Mouse (Mus musculus): ENCODE measurements around the gene Rsph3a.
A peak's percentile ranks its signal among the peaks of the same experiment; 100 is the strongest.
"Not testable (repeated sequence)": the region's sequence is repeated elsewhere in the genome, so short reads cannot be mapped to it uniquely, and the experiment has no call there.

Rsph3a gene

GRCm38 (mm10) chr17:7927582-7928535, 17.6 kb upstream of the Rsph3a start:
- peak; percentile 71 to 79 for DNase-seq (ENCODE audit: low read depth in 1 of 2, low spot score in 2 of 2)

GRCm38 (mm10) chr17:7928662-7929061, 16.8 kb upstream of the Rsph3a start:
- DNase-seq (ENCODE audit: low read depth in 1 of 2, low spot score in 2 of 2): no peak

- DNase-seq (ENCODE audit: low read depth in 1 of 2, low spot score in 2 of 2): no peak
Observed at GRCm38 (mm10) chr17:7929279-7929678, 16.1 kb upstream of the Rsph3a start.

GRCm38 (mm10) chr17:7931096-7931990, 14.1 kb upstream of the Rsph3a start:
- DNase-seq (ENCODE audit: low read depth in 1 of 2, low spot score in 2 of 2): no peak

- not testable (repeated sequence) for DNase-seq (ENCODE audit: low read depth in 1 of 2, low spot score in 2 of 2)
Observed at GRCm38 (mm10) chr17:7932121-7932520, 13.3 kb upstream of the Rsph3a start.

DNA sequence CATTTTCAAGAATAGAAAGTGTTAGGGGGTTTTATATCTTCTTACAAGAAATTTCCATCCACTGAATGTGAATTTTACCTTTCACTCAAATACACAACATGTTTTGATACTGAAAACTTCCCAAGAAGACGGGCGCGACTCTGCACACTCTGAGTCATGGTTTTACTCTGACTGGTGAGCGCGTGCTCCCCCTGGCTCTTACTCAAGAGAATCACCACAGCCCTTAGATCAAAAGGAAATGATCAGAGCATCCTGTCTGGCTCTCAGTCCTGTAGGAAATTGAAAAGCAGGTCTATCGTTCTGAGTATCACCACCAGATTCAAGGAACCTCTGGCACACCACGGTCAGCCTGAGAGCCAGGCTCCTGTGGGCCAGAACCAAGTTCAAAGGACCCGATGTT, 5.8 kb upstream of the Rsph3a start:
- no peak for DNase-seq (ENCODE audit: low read depth in 1 of 2, low spot score in 2 of 2)

DNA sequence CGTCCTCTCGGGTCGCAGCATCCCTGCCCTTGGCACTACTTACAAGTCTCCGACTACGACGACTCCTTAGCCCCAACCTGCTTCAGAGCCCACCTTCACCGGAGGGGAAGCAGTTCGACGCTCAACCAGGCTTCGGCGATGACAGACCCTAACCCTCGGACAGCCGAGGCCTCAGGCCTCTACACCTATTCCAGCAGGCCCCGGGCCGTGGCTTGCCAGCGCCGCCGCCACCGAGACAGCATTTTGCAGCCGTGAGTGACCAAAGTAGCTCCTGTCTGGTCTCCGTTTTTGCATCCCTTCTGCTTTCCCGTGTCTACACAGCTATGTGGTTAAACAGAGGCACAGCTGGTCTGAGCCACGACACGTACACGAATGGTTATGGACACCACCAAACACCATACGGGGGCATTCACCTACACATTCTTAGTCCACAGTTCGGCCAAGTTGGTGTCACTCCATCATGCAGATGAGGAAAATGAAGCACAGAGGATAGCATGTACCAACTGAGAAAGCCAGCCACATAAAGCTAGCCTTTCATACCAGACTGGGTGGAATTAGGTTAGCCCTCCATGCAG, 726 bp downstream of the Rsph3a start:
- not testable (repeated sequence) for DNase-seq (ENCODE audit: low read depth in 1 of 2, low spot score in 2 of 2)

DNA sequence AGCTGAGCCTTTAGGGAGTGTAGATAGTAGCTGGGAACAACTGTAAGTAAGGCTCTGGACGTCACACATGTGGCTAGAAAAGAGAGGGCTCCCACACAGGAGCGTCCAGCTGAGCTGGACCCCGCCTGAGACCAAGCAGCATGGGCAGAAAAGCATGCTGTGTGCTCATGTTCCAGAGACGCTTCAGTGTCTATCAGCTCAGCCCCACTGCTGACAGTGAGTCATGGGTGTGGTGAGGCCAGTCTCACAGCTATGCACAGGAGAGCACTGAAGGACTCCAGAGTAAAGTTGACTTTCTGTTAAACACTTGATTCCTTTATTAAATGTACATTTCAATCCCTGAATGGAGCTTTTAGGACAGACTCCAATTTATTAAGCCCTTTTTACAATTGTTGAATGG, 5.9 kb downstream of the Rsph3a start:
- not testable (repeated sequence) for DNase-seq (ENCODE audit: low read depth in 1 of 2, low spot score in 2 of 2)

GRCm38 (mm10) chr17:7957242-7957641, 11.8 kb downstream of the Rsph3a start:
- not testable (repeated sequence) for DNase-seq (ENCODE audit: low read depth in 1 of 2, low spot score in 2 of 2)

DNA sequence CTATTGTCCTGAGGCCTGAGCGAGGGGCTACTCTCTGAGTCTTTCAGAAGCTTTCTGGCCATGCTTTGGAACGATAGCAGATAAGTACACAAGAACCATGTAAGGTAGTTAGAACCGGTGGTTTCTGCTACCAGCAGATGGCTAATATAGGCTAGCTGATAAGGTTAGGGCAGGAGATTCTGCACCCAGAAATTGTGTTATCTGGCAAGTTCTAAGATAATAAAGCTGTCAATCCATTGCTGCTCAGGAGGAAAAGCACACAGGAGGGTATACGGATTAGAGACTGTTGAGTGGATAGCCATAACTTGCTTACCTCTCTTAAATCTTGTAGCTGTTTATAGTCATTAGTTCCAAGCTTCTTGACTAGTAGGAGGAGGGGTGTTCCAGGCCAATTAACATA, 17.9 kb downstream of the Rsph3a start:
- not testable (repeated sequence) for DNase-seq (ENCODE audit: low read depth in 1 of 2, low spot score in 2 of 2)

DNA sequence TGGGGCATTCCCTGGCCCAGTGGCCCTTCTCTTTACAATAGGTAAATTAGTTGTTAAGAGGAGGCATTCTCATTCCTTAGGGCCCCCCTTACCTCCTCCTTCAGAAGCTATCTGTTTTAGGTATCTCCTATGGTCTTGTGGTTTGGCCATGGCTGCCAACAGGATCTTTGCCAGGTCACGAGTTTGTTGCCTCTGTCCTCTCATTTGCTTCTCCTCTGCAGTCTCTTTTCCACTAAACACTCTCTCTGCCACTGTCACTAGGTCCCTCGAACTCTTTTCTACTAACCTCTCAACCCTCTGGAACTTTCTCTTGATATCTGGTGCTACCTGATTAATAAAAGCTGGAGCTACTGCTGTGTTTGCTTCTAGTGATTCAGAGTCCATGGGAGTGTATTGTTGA, 19.0 kb downstream of the Rsph3a start:
- DNase-seq (ENCODE audit: low read depth in 1 of 2, low spot score in 2 of 2): not testable (repeated sequence)

- not testable (repeated sequence) for DNase-seq (ENCODE audit: low read depth in 1 of 2, low spot score in 2 of 2)
Observed at GRCm38 (mm10) chr17:7968490-7968889, 23.1 kb downstream of the Rsph3a start.

GRCm38 (mm10) chr17:7969782-7970181, 24.4 kb downstream of the Rsph3a start:
- DNase-seq (ENCODE audit: low read depth in 1 of 2, low spot score in 2 of 2): not testable (repeated sequence)

DNA sequence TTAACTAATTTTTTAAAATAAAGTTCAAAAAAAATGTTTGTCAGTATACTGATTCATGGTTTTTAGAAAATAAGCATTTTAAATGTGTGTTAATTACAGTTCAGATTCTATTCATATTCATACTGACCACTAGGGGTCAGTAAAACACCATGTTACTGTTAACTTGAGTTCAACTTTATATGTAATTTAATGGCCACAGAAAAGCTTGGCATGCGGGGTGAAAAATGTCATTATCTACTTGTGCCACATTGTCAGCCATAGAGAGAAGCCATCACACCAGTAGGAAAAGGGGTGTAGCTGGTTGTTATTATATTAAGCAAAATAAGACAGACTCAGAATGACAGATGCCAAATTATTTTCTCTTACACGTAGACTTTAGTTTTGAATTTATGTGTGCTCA, 38.1 kb downstream of the Rsph3a start:
- DNase-seq (ENCODE audit: low read depth in 1 of 2, low spot score in 2 of 2): not testable (repeated sequence)

- not testable (repeated sequence) for DNase-seq (ENCODE audit: low read depth in 1 of 2, low spot score in 2 of 2)
Observed at GRCm38 (mm10) chr17:7985597-7985996, 40.2 kb downstream of the Rsph3a start.

- DNase-seq (ENCODE audit: low read depth in 1 of 2, low spot score in 2 of 2): not testable (repeated sequence)
Observed at GRCm38 (mm10) chr17:7987038-7987437, 41.6 kb downstream of the Rsph3a start.

DNA sequence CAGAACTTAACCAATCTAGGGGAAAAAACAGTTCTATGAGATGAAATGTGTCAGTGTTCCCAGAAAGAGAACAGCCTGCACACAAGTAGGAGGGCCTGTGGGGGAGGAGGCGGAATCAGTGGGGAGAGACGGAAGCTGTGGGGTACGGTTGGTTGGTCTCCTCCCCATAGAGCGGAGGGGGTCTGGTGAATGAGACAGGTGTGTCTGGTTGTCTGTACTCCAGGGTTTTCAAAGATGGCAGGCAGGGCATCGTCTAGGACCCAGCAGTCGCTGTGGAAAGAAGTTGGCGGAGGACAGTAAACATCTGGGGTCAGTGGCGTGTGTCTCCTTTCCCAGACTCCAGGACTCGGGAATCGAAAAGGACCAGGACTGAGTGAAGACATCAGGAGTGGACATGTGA, 57.8 kb downstream of the Rsph3a start:
- DNase-seq (ENCODE audit: low read depth in 1 of 2, low spot score in 2 of 2): not testable (repeated sequence)

GRCm38 (mm10) chr17:8006771-8007170, 61.4 kb downstream of the Rsph3a start:
- not testable (repeated sequence) for DNase-seq (ENCODE audit: low read depth in 1 of 2, low spot score in 2 of 2)

DNA sequence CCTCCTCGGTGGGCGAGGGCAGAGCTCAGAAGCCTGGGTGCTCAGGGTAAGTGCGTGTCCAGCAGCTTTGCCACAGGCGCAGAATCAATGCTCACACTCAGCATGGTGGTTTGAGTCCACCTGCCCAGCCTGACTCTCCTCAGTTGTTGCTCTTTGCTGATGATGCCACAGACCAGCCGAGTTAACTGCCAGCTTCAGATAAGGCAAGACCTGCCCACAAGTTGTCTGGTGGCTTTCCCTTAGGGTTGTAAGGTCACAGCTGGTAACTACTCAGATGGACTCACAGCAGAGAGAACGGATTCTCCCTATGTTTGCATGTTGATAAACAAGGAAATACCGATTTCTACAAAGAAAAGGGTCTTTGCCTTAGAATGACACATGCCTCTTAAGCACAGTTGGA, 64.2 kb downstream of the Rsph3a start:
- not testable (repeated sequence) for DNase-seq (ENCODE audit: low read depth in 1 of 2, low spot score in 2 of 2)

- DNase-seq (ENCODE audit: low read depth in 1 of 2, low spot score in 2 of 2): not testable (repeated sequence)
Observed at GRCm38 (mm10) chr17:8013974-8014373, 68.6 kb downstream of the Rsph3a start.

DNA sequence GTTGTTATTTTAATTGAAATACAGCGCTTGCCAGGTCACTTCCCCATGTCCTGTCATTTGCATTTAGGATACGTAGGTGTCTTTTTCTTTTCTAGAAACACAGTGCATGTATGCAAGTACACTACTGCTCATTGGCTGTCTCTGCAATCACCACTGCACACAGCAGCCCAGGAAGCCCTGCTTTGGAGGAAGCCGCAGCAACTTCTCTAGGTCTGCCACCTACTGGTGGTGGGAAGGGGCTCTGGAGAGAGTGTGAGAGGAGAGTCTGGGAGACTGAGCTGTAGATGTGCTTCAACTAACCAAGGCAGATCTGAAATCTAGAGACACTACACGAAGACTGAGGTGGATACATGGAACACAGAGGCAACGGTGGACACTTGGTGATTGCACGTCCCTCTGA, 77.3 kb downstream of the Rsph3a start:
- not testable (repeated sequence) for DNase-seq (ENCODE audit: low read depth in 1 of 2, low spot score in 2 of 2)
